Mouse (Mus musculus) liver, postnatal 0 days (tissue): Measurements from ENCODE around the gene Hmg20a. TPM values are rescaled to one million over a fixed set of nuclear protein-coding genes. Genes with fewer than 3 reads are reported as not detected.

ENCODE experiments used
- ATAC-seq: fragments of 200-750 bp; cut with Nextera tagmentation; 2 replicates; pipeline ENCODE4 v1.8.0; 2017; ENCODE audit warnings: mild to moderate bottlenecking, moderate library complexity
- DNase-seq: peaks from one replicate; pipeline ENCODE4 v3.0.0-alpha.2; 2016
- H3K27ac ChIP-seq: fragments of 300-500 bp; sonication (generic); 2 replicates; pipeline ENCODE4 v1.5.1; 2014; ENCODE audit warnings: antibody characterized with exemption, moderate library complexity, mild to moderate bottlenecking, low read depth
- H3K27me3 ChIP-seq: fragments of 300-500 bp; sonication (generic); 2 replicates; pipeline ENCODE4 v1.6.1; 2014; ENCODE audit warnings: low read length, control low read depth, mixed read lengths; ENCODE audit not compliant: insufficient read depth
- H3K36me3 ChIP-seq: fragments of 300-500 bp; sonication (generic); replicated peaks from 2 replicates; pipeline ENCODE4 v1.6.1; 2014; ENCODE audit warnings: mild to moderate bottlenecking, control low read depth, low read length, moderate library complexity, mixed read lengths; ENCODE audit not compliant: insufficient read depth
- H3K4me1 ChIP-seq: fragments of 300-500 bp; sonication (generic); 2 replicates; pipeline ENCODE4 v1.6.1; 2014; ENCODE audit warnings: antibody characterized with exemption, mild to moderate bottlenecking, control low read depth; ENCODE audit not compliant: insufficient read depth
- H3K4me2 ChIP-seq: fragments of 300-500 bp; sonication (generic); 2 replicates; pipeline ENCODE4 v1.6.1; 2014; ENCODE audit warnings: low read depth, mild to moderate bottlenecking, low read length, moderate library complexity, mixed read lengths
- H3K4me3 ChIP-seq: fragments of 300-500 bp; sonication (generic); 2 replicates; pipeline ENCODE4 v1.5.1; 2014; ENCODE audit warnings: low read depth, low read length
- H3K9ac ChIP-seq: fragments of 300-500 bp; sonication (generic); replicated peaks from 2 replicates; pipeline ENCODE4 v1.6.1; 2014; ENCODE audit warnings: mild to moderate bottlenecking, moderate library complexity
- H3K9me3 ChIP-seq: fragments of 300-500 bp; sonication (generic); 2 replicates; pipeline ENCODE4 v1.6.1; 2016; ENCODE audit warnings: mild to moderate bottlenecking, control low read depth, low read length, mixed read lengths
- CTCF ChIP-seq: sonication (generic); IDR thresholded peaks from 2 replicates; pipeline ENCODE4 v1.5.1; 2016; ENCODE audit warnings: antibody characterized with exemption, low read depth
- EP300 ChIP-seq: IDR thresholded peaks from 2 replicates; pipeline ENCODE4 v1.6.1; 2016; ENCODE audit warnings: antibody characterized with exemption, low read depth, mild to moderate bottlenecking
- WGBS: fragments of 180-500 bp; shearing (Covaris S2); extraction: QIAGEN DNeasy Blood & Tissue Kit; methylation state at CpG from one replicate; pipeline ENCODE4 v1.1.7; 2014; ENCODE audit not compliant: insufficient replicate concordance; 5-methylcytosine and 5-hydroxymethylcytosine counted together
- polyA plus RNA-seq: library from polyadenylated mRNA; unstranded; fragments of >200 nt; fragmentation: Nextera tagmentation; extraction: Ambion mirVana; gene quantifications from 2 replicates; pipeline ENCODE4 v1.2.1, GENCODE M21; 2015

The Hmg20a gene
- polyA plus RNA-seq: 8.2 and 8.3 TPM in 2 replicates

DNA sequence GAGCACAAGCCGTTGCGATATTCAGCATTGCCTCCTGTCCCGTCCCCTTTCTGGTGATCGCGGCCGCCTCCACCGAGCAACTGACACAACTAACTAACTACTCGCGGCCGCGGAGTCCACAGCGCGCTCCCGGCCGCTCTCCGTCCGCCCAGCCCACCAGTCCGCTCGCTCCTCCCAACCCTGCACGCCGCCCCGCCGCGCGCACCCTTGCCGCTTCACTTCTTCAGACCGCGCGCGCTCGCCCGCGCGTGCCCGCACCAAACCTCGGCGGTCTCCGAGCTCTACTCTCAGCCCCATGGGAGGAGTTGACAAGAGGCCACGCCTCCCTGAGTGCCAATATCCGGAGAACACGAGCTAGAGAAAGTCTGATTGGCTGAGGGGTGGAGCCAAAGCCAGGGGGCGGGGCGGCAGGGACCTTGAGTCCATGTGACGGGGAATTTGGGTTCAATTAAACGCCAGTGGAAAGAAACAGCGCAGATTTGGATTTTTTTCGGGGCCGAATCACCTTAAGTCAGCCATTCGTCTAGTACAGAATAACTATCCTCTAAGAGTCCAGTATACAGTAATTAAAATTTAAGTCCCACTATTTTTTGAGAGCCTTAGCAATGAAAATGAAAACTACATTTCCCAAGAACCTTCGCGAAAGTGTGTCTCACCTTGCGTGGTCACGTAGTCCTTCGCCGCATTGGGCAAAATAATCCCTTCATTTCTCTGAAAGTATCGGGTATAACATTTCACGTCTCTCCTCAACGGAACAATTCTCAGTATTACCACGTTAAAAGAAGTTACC, at the start of gene Hmg20a, which contains the start of gene Peak1:
Hmg20a (plus strand) TSS at position 662 of the 790 bp plus-strand sequence.
Peak1 (minus strand) TSS at position 120 of the 790 bp plus-strand sequence.
- H3K4me1 ChIP-seq: peaks cover 9% of the 10 kb centered on the region; the same call in 1 of the 2 replicates
- DNase-seq (peak; percentile 100), ATAC-seq (peak; percentile 96)
- H3K27ac ChIP-seq: peak within 1 kb of the TSS; percentile 94
- H3K9me3 ChIP-seq: no peaks in the 10 kb centered on the region
- peaks cover 3% of the 10 kb centered on the region; the same call in 1 of the 2 replicates for H3K36me3 ChIP-seq
- peak within 1 kb of the TSS; percentile 86 for H3K9ac ChIP-seq
- H3K4me2 ChIP-seq: peak within 1 kb of the TSS; percentile 96
- peak within 1 kb of the TSS; percentile 79 for H3K4me3 ChIP-seq
- TF ChIP-seq EP300 (peak; percentile 42; the same call in 1 of the 2 replicates), CTCF (0 out of 2 replicates have a peak, but pooled peaks have one; percentile 11)
- WGBS: under 1% methylated on average over 49 of the region's 59 CpGs
- H3K27me3 ChIP-seq: no peaks in the 10 kb centered on the region

DNA sequence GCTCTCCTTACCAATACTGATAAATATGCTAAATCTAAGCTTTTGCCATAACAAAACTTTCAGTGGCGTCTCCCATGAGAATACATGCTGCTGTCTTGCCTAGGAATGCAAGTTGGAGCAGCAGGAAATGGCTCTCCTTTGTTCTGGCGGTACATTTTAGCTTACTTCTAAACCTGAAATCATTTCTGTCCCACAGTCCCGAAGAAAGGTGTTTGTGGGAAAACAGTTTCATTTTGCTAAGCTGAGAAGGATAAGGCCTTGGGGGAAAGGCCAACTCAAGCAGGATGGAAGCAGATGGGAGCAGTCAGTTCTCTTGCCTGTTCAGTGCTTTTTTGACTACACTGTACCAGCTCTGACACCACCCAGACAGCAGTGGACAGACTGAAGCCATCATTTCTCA, 49.6 kb upstream of the Hmg20a start:
- TF ChIP-seq CTCF: no peak
- no peak for TF ChIP-seq EP300
- 73% methylated on average over 3 of the region's 3 CpGs for WGBS
- Histone ChIP-seq H3K9ac (no peak overlapping the region), H3K4me3 (no peak overlapping the region), H3K4me2 (no peak overlapping the region), H3K27me3 (no peaks in the 10 kb centered on the region), H3K27ac (no peak overlapping the region), H3K4me1 (peaks cover 5% of the 10 kb centered on the region; the same call in 1 of the 2 replicates), H3K9me3 (no peaks in the 10 kb centered on the region), H3K36me3 (no peaks in the 10 kb centered on the region)
- DNase-seq (no peak), ATAC-seq (no peak)

DNA sequence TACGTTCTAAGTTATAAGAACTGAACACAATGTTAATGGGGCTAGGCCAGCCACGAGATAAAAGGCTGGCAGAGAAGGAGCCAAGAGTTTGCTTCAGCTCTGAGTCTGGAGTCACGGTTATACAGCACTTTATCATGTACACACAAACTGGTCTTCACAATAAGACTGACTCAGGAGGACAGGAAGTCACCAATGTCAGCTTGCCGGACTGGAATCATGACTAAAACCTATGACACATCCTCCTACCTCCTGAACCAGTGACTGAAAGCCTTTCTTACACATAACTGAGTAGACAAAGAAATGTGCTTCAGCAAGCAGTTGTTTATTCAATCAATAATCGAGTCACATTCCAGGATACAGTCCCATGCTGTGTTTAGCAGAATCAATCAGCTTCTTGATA, 47.7 kb upstream of the Hmg20a start:
- TF ChIP-seq EP300 (no peak), CTCF (no peak)
- H3K9ac ChIP-seq: no peak overlapping the region
- H3K4me3 ChIP-seq: no peak overlapping the region
- H3K4me2 ChIP-seq: no peak overlapping the region
- ATAC-seq: peak; percentile 38; the same call in 1 of the 2 replicates
- 39% methylated on average over 5 of the region's 5 CpGs for WGBS
- no peaks in the 10 kb centered on the region for H3K27me3 ChIP-seq
- H3K9me3 ChIP-seq: no peaks in the 10 kb centered on the region
- no peaks in the 10 kb centered on the region for H3K36me3 ChIP-seq
- no peak for DNase-seq
- H3K4me1 ChIP-seq: peaks cover 5% of the 10 kb centered on the region; the same call in 1 of the 2 replicates
- no peak overlapping the region for H3K27ac ChIP-seq

DNA sequence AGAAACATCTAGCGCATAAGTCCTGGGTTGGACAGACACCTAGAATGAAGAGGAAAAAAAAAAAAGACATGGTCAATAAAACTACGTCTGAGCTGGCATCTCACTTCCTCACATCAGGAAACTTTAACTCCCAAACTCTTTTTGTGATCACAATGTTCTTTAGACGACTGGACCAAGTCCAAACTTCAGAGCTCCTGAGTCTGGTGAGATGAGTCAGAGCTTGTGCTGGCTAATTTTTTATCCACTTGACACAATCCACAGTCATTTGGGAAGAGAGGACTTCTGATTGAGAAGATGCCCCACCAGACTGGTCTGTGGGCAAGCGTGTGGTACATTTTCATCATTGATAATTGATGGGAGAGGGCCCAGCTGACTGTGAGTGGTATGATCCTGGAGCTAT, 44.0 kb upstream of the Hmg20a start:
- Histone ChIP-seq H3K27ac (no peak overlapping the region), H3K27me3 (no peaks in the 10 kb centered on the region), H3K4me3 (no peak overlapping the region), H3K9ac (no peak overlapping the region), H3K4me2 (no peak overlapping the region), H3K4me1 (peaks cover 5% of the 10 kb centered on the region; the same call in 1 of the 2 replicates), H3K36me3 (no peaks in the 10 kb centered on the region), H3K9me3 (no peaks in the 10 kb centered on the region)
- 68% methylated on average over 4 of the region's 4 CpGs for WGBS
- no peak for ATAC-seq
- DNase-seq: no peak
- TF ChIP-seq EP300 (no peak), CTCF (no peak)

DNA sequence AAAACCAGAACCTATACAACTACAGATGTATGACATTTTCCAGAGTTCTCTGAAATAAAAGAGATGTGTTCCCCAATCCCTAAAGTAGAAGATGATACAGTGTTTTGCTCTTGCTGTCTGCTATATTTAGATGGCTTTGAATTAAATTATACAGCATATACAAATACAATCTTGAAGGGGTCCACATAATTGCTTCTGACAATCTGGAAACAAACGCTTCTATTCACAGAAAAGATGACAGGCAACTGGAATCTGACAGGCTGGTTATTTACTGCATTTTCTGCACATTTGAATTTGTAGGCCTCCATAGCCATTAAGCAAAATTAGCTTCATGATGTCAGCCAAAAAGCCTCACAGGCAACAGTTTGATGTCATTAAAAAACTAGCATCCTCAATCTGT, 35.6 kb upstream of the Hmg20a start:
- no peaks in the 10 kb centered on the region for H3K9me3 ChIP-seq
- H3K9ac ChIP-seq: no peak overlapping the region
- TF ChIP-seq CTCF (no peak), EP300 (no peak)
- H3K27me3 ChIP-seq: no peaks in the 10 kb centered on the region
- H3K4me3 ChIP-seq: no peak overlapping the region
- no peak overlapping the region for H3K4me2 ChIP-seq
- ATAC-seq (no peak), DNase-seq (no peak)
- H3K36me3 ChIP-seq: no peaks in the 10 kb centered on the region
- no peak overlapping the region for H3K27ac ChIP-seq
- H3K4me1 ChIP-seq: no peaks in the 10 kb centered on the region
- WGBS: 79% methylated on average over 1 of the region's 1 CpGs

DNA sequence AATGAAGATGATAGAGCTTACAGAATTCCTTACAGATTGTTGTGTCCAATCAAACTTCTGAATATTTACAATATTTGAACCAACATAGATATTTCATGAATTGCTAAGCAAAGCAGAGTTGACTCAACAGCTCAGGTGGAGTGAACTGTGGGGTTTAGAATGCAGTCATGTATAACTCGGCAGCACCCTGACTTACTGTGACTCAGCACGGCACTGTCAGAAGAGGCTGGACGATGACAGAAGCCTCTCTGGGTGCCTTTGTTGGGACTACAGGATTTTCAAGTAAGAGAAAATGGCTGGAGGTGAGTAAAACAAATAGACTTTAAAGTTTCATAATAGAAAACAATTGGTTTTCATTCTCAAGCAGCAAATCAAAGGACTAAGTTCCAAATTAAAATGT, 25.6 kb upstream of the Hmg20a start:
- Histone ChIP-seq H3K27ac (no peak overlapping the region), H3K36me3 (no peaks in the 10 kb centered on the region), H3K27me3 (no peaks in the 10 kb centered on the region), H3K9me3 (no peaks in the 10 kb centered on the region), H3K4me3 (no peak overlapping the region), H3K4me1 (no peaks in the 10 kb centered on the region), H3K4me2 (no peak overlapping the region), H3K9ac (no peak overlapping the region)
- WGBS: 64% methylated on average over 3 of the region's 3 CpGs
- no peak for TF ChIP-seq CTCF
- TF ChIP-seq EP300: no peak
- ATAC-seq (no peak), DNase-seq (no peak)
